Mouse (Mus musculus) erythroblast, embryonic 14.5 days (primary cell): Measurements from ENCODE around the gene Dlg5.

Experiments
- GATA1 ChIP-seq: IDR thresholded peaks from 2 replicates; pipeline ENCODE4 v1.6.1; 2012; ENCODE audit warnings: low read length, inconsistent platforms, mixed read lengths
- TAL1 ChIP-seq: IDR thresholded peaks from 3 replicates; pipeline ENCODE4 v1.6.1; 2012; ENCODE audit warnings: low read length, inconsistent platforms, mixed read lengths

- TF ChIP-seq GATA1 (no peak), TAL1 (no peak)
Observed at GRCm38 (mm10) chr14:24199732-24200131, 46.0 kb downstream of the Dlg5 start.
